In genomic region chr17:56424726-56425583, GRCm38 (mm10) we compare ENCODE assay signal across 7 mouse cellular contexts. TPM values are rescaled to one million over a fixed set of nuclear protein-coding genes. Genes with fewer than 3 reads are reported as not detected.
DNase-seq lines count a peak whose midpoint lies in the region; ATAC-seq and TF ChIP-seq lines count a peak whose summit lies in the region.

No protein-coding gene starts in this region.

- H3K27ac ChIP-seq in brown adipose tissue, adult 24 weeks (replicated peaks; ENCODE audit: low read depth, low read length): no peak overlapping the region
- no peak overlapping the region; the same call in 1 of the 2 replicates for H3K27ac ChIP-seq in forebrain, embryonic 16.5 days (ENCODE audit: low read length)
- H3K27ac ChIP-seq in kidney, adult 2 months (ENCODE audit: insufficient read depth, low read depth, low read length): no peak overlapping the region
- H3K27ac ChIP-seq in lung, embryonic 16.5 days (ENCODE audit: low read length): peak overlapping the region; percentile 77

- no peak for TF ChIP-seq POLR2A in kidney, adult 2 months (IDR thresholded peaks at IDR 0.05; ENCODE audit: low read depth, low read length)

- peak; percentile 39 for ATAC-seq in forebrain, embryonic 16.5 days
- peak; percentile 89 for ATAC-seq in lung, embryonic 16.5 days (ENCODE audit: low read depth)

- no peaks in the 10 kb centered on the region for H3K27me3 ChIP-seq in forebrain, embryonic 16.5 days (replicated peaks; ENCODE audit: control insufficient read depth, insufficient read depth, low read length)
- H3K27me3 ChIP-seq in kidney, adult 2 months (replicated peaks; ENCODE audit: control insufficient read depth, insufficient read depth, low read length): no peaks in the 10 kb centered on the region
- H3K27me3 ChIP-seq in lung, embryonic 16.5 days (ENCODE audit: control insufficient read depth, insufficient read depth, low read depth, low read length): no peaks in the 10 kb centered on the region

- H3K4me3 ChIP-seq in brown adipose tissue, adult 24 weeks (ENCODE audit: insufficient read depth, low read depth, low read length): peak overlapping the region; percentile 42
- H3K4me3 ChIP-seq in forebrain, embryonic 16.5 days (replicated peaks; ENCODE audit: low read length): peak overlapping the region; percentile 34
- H3K4me3 ChIP-seq in kidney, adult 2 months (ENCODE audit: insufficient read depth, low read depth, low read length): peak overlapping the region; percentile 67
- H3K4me3 ChIP-seq in lung, embryonic 16.5 days (ENCODE audit: low read length): peak overlapping the region; percentile 57

- H3K9me3 ChIP-seq in forebrain, embryonic 16.5 days (ENCODE audit: control insufficient read depth, low read length): no peaks in the 10 kb centered on the region
- H3K9me3 ChIP-seq in lung, embryonic 16.5 days (ENCODE audit: control insufficient read depth, low read length): no peaks in the 10 kb centered on the region

- H3K4me1 ChIP-seq in brown adipose tissue, adult 24 weeks (ENCODE audit: control insufficient read depth, insufficient read depth, insufficient read length, low read length): no peaks in the 10 kb centered on the region
- H3K4me1 ChIP-seq in forebrain, embryonic 16.5 days (replicated peaks; ENCODE audit: control insufficient read depth, insufficient read depth, low read length): peaks cover 13% of the 10 kb centered on the region
- H3K4me1 ChIP-seq in kidney, adult 2 months (ENCODE audit: control insufficient read depth, insufficient read depth, low read length): no peaks in the 10 kb centered on the region
- H3K4me1 ChIP-seq in lung, embryonic 16.5 days (replicated peaks; ENCODE audit: control insufficient read depth, insufficient read depth, low read length): peaks cover 6% of the 10 kb centered on the region

- peak overlapping the region; percentile 50 for H3K9ac ChIP-seq in forebrain, embryonic 16.5 days (replicated peaks; ENCODE audit: low read depth, low read length)
- H3K9ac ChIP-seq in lung, embryonic 16.5 days (ENCODE audit: low read length): peak overlapping the region; percentile 78

- no peak for TF ChIP-seq CTCF in kidney, adult 2 months (conservative IDR thresholded peaks at IDR 0.05; ENCODE audit: insufficient read depth, insufficient read length, low read depth, low read length)

- peak overlapping the region; percentile 50 for H3K4me2 ChIP-seq in forebrain, embryonic 16.5 days (ENCODE audit: low read length)
- H3K4me2 ChIP-seq in lung, embryonic 16.5 days (ENCODE audit: low read depth, low read length): peak overlapping the region; percentile 89

- 15% methylated on average over 72 of the region's 77 CpGs for WGBS in forebrain, embryonic 16.5 days
- 23% methylated on average over 77 of the region's 77 CpGs for WGBS in kidney, adult 2 months
- 27% methylated on average over 54 of the region's 77 CpGs for WGBS in lung, embryonic 16.5 days

- H3K36me3 ChIP-seq in forebrain, embryonic 16.5 days (ENCODE audit: control insufficient read depth, insufficient read depth): peaks cover 66% of the 10 kb centered on the region
- H3K36me3 ChIP-seq in kidney, adult 2 months (ENCODE audit: control insufficient read depth, insufficient read depth, low read length): no peaks in the 10 kb centered on the region
- peaks cover 24% of the 10 kb centered on the region for H3K36me3 ChIP-seq in lung, embryonic 16.5 days (ENCODE audit: control insufficient read depth, insufficient read depth, low read length)

- DNase-seq in R1 (ENCODE audit: low read depth, low spot score): peak; percentile 89
- DNase-seq in kidney, adult 2 months: peak; percentile 61
- peak; percentile 57 for DNase-seq in retina, embryonic 14.5 days (ENCODE audit: low spot score)
- no peak for DNase-seq in frontal cortex, postnatal 36 days (ENCODE audit: low spot score in 2 of 2)

RNA-seq across cellular contexts. Expression of gene Ptprs, which starts 51.3 kb away (rescaled TPM):
- 10.3 and 10.7 TPM in 2 replicates for polyA plus RNA-seq in brown adipose tissue, adult 24 weeks (2012; ENCODE audit: insufficient read depth, insufficient read length, missing spikeins)
- polyA plus RNA-seq in forebrain, embryonic 16.5 days (2015; fragmentation: Nextera tagmentation; extraction: Ambion mirVana): 359 and 391 TPM in 2 replicates
- 38.8 and 48.0 TPM in 2 replicates for polyA plus RNA-seq in kidney, adult 2 months (2012; rRNA removed)
- 59.1 and 59.9 TPM in 2 replicates for polyA plus RNA-seq in lung, embryonic 16.5 days (2015; fragmentation: Nextera tagmentation; extraction: Ambion mirVana)

Comparison
In these comparisons a context has a peak if more than half of its experiments do, and no peak if none do; other contexts are left out.
1. DNase-seq: peak in R1 (single experiment), kidney, adult 2 months (single experiment) and retina, embryonic 14.5 days (single experiment); none in frontal cortex, postnatal 36 days (0 of 2).
2. Peak in every context shown above with its lines, with median percentiles within 50 percentile points of each other: H3K4me3 ChIP-seq.